28 mouse cellular contexts compared by ENCODE assay signal in the genomic region with DNA sequence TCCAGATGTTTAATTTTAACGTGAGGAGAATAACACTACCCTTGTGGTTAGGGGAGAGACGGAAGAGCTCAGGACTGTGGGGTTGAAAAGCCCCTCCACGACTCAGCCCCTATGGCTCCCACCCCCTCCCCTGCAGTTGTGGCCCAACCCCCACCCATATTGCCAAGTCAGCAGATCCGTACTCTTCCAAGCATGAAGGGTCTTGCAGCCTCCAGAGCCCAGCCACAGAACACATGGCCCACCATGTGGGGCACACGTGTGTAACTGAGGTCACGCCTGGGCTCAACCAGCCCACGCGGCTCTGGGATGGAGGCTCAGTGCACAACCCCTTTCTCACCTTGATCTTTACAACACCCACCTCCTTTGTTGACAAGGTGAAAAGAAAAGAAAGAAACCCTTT.
"Had no signal": no experiment of that assay in that cellular context is flagged by ENCODE, and none has a peak within 500 bp of the region (broad histone marks: within the 10 kb centered on the region; RNA-seq: fewer than 3 reads in every experiment).

No protein-coding gene starts in this region.

- H3K27me3 ChIP-seq: heart, embryonic 15.5 days; hindbrain, embryonic 12.5 days; intestine, embryonic 15.5 days; kidney, embryonic 15.5 days had no signal

- H3K36me3 ChIP-seq: heart, embryonic 13.5 days; heart, embryonic 15.5 days; hindbrain, embryonic 10.5 days; hindbrain, embryonic 12.5 days; intestine, embryonic 15.5 days; kidney, embryonic 15.5 days; limb, embryonic 13.5 days; limb, embryonic 15.5 days; liver, embryonic 12.5 days had no signal

- H3K4me1 ChIP-seq: limb, embryonic 13.5 days; liver, embryonic 12.5 days had no signal

- H3K9me3 ChIP-seq: heart, embryonic 13.5 days; heart, embryonic 15.5 days; hindbrain, embryonic 10.5 days; hindbrain, embryonic 12.5 days; intestine, embryonic 15.5 days; kidney, embryonic 15.5 days; limb, embryonic 13.5 days; limb, embryonic 15.5 days; liver, embryonic 12.5 days had no signal

- H3K27ac ChIP-seq: gastrocnemius, adult 2 months; heart, adult 2 months; heart, embryonic 13.5 days; heart, embryonic 15.5 days; hindbrain, embryonic 10.5 days; hindbrain, embryonic 12.5 days; hindbrain, embryonic 14.5 days; intestine, embryonic 15.5 days; kidney, embryonic 15.5 days; kidney, postnatal 0 days; limb, embryonic 13.5 days; limb, embryonic 15.5 days; liver, embryonic 12.5 days; liver, embryonic 14.5 days had no signal

- ATAC-seq: inflammation-experienced regulatory T-cells, adult 6 months; intestine, embryonic 15.5 days; liver, embryonic 12.5 days had no signal

- DNase-seq: gastrocnemius, adult 2 months; gastrocnemius, postnatal 10 days; gastrocnemius, postnatal 25 days; heart, adult 2 months; heart, postnatal 14 days; heart, postnatal 36 days; kidney, adult 11 months; kidney, adult 2 months; kidney, adult 9 months; kidney, postnatal 14 days; kidney, postnatal 36 days; layer of hippocampus, adult 9-11 months; layer of hippocampus, postnatal 36 days; left cerebral cortex, postnatal 4 days had no signal

- H3K9ac ChIP-seq: heart, embryonic 13.5 days; heart, embryonic 15.5 days; hindbrain, embryonic 12.5 days; hindbrain, embryonic 14.5 days; intestine, embryonic 15.5 days; kidney, embryonic 15.5 days; limb, embryonic 13.5 days; limb, embryonic 15.5 days; liver, embryonic 12.5 days; liver, embryonic 14.5 days had no signal

- H3K4me2 ChIP-seq: heart, embryonic 11.5 days; heart, embryonic 13.5 days; heart, embryonic 15.5 days; hindbrain, embryonic 12.5 days; hindbrain, embryonic 14.5 days; intestine, embryonic 15.5 days; kidney, embryonic 15.5 days; limb, embryonic 13.5 days; limb, embryonic 15.5 days; liver, embryonic 12.5 days had no signal

- H3K4me3 ChIP-seq: gastrocnemius, adult 2 months; heart, adult 2 months; heart, embryonic 13.5 days; heart, embryonic 15.5 days; hindbrain, embryonic 10.5 days; hindbrain, embryonic 12.5 days; intestine, embryonic 15.5 days; kidney, embryonic 15.5 days; limb, embryonic 13.5 days; limb, embryonic 15.5 days; liver, embryonic 12.5 days had no signal
